Mouse (Mus musculus) limb, embryonic 13.5 days (tissue): ENCODE data around the gene Actr2. TPM values are rescaled to one million over a fixed set of nuclear protein-coding genes. Genes with fewer than 3 reads are reported as not detected.
"Not testable (repeated sequence)": the region's sequence is repeated elsewhere in the genome, so short reads cannot be mapped to it uniquely, and the experiment has no call there.

Experiments used
- ATAC-seq: fragments of 200-750 bp; cut with Nextera tagmentation; 2 replicates; pipeline ENCODE4 v1.8.0; 2017; ENCODE audit warnings: low read depth, moderate number of reproducible peaks, moderate TSS enrichment; ENCODE audit not compliant: low FRiP score
- H3K27ac ChIP-seq: fragments of 300-500 bp; sonication (generic); 2 replicates; pipeline ENCODE4 v1.5.1; 2015; ENCODE audit warnings: inconsistent platforms, mild to moderate bottlenecking, moderate library complexity
- H3K27me3 ChIP-seq: fragments of 300-500 bp; sonication (generic); 2 replicates; pipeline ENCODE4 v1.6.1; 2015; ENCODE audit warnings: mild to moderate bottlenecking, inconsistent platforms
- H3K36me3 ChIP-seq: fragments of 300-500 bp; sonication (generic); 2 replicates; pipeline ENCODE4 v1.6.1; 2015; ENCODE audit warnings: inconsistent platforms, mild to moderate bottlenecking, moderate library complexity
- H3K4me1 ChIP-seq: fragments of 300-500 bp; sonication (generic); 2 replicates; pipeline ENCODE4 v1.6.1; 2015; ENCODE audit warnings: inconsistent platforms
- H3K4me2 ChIP-seq: fragments of 300-500 bp; sonication (generic); replicated peaks from 2 replicates; pipeline ENCODE4 v1.6.1; 2015; ENCODE audit warnings: inconsistent platforms, mild to moderate bottlenecking, moderate library complexity
- H3K4me3 ChIP-seq: fragments of 300-500 bp; sonication (generic); 2 replicates; pipeline ENCODE4 v1.5.1; 2015; ENCODE audit warnings: moderate library complexity, mild to moderate bottlenecking, inconsistent platforms
- H3K9ac ChIP-seq: fragments of 300-500 bp; sonication (generic); 2 replicates; pipeline ENCODE4 v1.6.1; 2015; ENCODE audit warnings: mild to moderate bottlenecking, inconsistent platforms
- H3K9me3 ChIP-seq: fragments of 300-500 bp; sonication (generic); 2 replicates; pipeline ENCODE4 v1.6.1; 2016; ENCODE audit warnings: inconsistent platforms
- WGBS: fragments of 180-500 bp; shearing (Covaris S2); methylation state at CpG from one replicate; pipeline ENCODE4 v1.1.7; 2015; 5-methylcytosine and 5-hydroxymethylcytosine counted together
- polyA plus RNA-seq: library from polyadenylated mRNA; unstranded; fragments of >200 nt; fragmentation: Nextera tagmentation; extraction: Ambion mirVana; gene quantifications from 2 replicates; pipeline ENCODE4 v1.2.1, GENCODE M21; 2015

Actr2 gene
- polyA plus RNA-seq, 1 experiment from 2014 or later: 119 TPM

- not testable (repeated sequence) for H3K27ac ChIP-seq, H3K4me3 ChIP-seq, H3K9me3 ChIP-seq, H3K9ac ChIP-seq, H3K27me3 ChIP-seq, ATAC-seq, H3K4me2 ChIP-seq
- peaks cover 24% of the 10 kb centered on the region for H3K4me1 ChIP-seq
- 36% methylated on average over 2 of the region's 2 CpGs for WGBS
- H3K36me3 ChIP-seq: peaks cover 59% of the 10 kb centered on the region
Measured at GRCm38 (mm10) chr11:20064086-20064485, 48.6 kb downstream of the Actr2 start.

DNA sequence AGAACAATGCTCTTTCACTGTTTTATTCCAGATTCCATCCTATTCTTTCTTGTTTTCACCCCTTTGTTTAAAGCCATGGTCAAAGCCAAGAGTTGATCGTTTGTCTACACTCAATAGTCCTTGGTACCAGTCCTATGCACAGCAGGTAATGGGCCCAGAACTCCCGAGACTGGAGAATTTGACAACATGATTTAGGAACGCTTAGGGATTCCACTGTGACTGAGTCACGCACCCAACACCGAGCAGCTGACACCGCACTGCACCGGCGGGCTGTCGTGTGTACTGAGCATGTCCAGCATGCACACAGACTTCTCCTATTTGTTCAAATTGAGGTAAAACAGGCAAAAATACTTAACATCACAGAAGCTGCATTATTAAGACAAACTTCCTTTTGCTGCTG is 49.9 kb downstream of the Actr2 start:
- H3K27ac ChIP-seq, H3K9ac ChIP-seq, H3K9me3 ChIP-seq, H3K4me3 ChIP-seq, H3K4me2 ChIP-seq, H3K27me3 ChIP-seq, ATAC-seq: not testable (repeated sequence)
- Histone ChIP-seq H3K4me1 (peaks cover 24% of the 10 kb centered on the region), H3K36me3 (peaks cover 61% of the 10 kb centered on the region)
- WGBS: 88% methylated on average over 9 of the region's 9 CpGs

DNA sequence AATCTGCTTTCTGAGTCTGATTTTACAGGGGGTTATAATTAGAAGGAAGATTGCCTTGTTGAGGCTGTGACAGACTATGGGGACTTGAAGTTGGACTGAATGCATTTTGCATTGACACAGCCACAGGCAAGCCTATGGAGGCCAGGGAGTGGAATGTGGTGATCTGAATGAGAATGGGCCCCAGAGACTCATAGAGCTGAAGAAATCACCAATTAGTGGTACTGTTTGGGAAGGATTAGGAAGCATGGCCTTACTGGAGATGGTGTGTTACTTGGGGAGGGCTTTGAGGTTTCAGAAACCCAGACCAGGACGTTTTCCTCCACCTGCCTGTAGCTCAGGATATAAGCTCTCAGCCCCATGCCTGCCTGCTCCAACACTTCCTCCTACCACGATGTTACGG is 53.0 kb downstream of the Actr2 start:
- no peak overlapping the region for H3K27ac ChIP-seq
- H3K4me3 ChIP-seq: no peak overlapping the region
- peaks cover 60% of the 10 kb centered on the region for H3K36me3 ChIP-seq
- no peak overlapping the region for H3K4me2 ChIP-seq
- H3K9me3 ChIP-seq: no peaks in the 10 kb centered on the region
- ATAC-seq: no peak
- 85% methylated on average over 3 of the region's 3 CpGs for WGBS
- H3K4me1 ChIP-seq: peaks cover 9% of the 10 kb centered on the region
- H3K27me3 ChIP-seq: no peaks in the 10 kb centered on the region
- no peak overlapping the region for H3K9ac ChIP-seq

DNA sequence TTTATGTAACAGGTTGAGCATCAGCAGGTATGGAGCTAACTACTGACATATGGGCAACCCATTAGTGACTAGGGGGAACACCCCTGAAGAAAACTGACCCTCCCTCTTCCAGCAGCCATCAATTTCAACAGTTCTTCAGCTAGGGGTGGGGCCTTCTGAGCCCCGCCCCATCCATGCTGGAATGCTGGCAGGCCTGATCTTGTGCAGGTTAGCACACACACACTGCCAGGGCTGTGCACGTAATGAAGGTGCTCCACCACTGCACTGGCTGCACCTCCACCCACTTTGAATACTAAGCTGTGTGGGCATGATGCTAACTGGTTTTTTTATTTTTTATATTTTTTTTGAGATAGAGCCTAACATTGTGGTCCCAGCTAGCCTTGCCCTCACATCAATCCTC is 55.3 kb downstream of the Actr2 start:
- Histone ChIP-seq H3K9me3 (no peaks in the 10 kb centered on the region), H3K36me3 (peaks cover 54% of the 10 kb centered on the region), H3K9ac (no peak overlapping the region), H3K27me3 (no peaks in the 10 kb centered on the region), H3K4me2 (no peak overlapping the region), H3K27ac (no peak overlapping the region), H3K4me3 (no peak overlapping the region), H3K4me1 (peaks cover 20% of the 10 kb centered on the region)
- 77% methylated on average over 2 of the region's 2 CpGs for WGBS
- ATAC-seq: no peak

- Histone ChIP-seq H3K27me3 (no peaks in the 10 kb centered on the region), H3K9ac (no peak overlapping the region), H3K36me3 (peaks cover 50% of the 10 kb centered on the region), H3K4me3 (no peak overlapping the region), H3K27ac (no peak overlapping the region), H3K9me3 (no peaks in the 10 kb centered on the region), H3K4me1 (peaks cover 20% of the 10 kb centered on the region), H3K4me2 (no peak overlapping the region)
- 94% methylated on average over 1 of the region's 1 CpGs for WGBS
- ATAC-seq: no peak
Measured at GRCm38 (mm10) chr11:20056168-20056567, 56.5 kb downstream of the Actr2 start.

GRCm38 (mm10) chr11:20054617-20055016 is 58.1 kb downstream of the Actr2 start:
- no peak overlapping the region for H3K4me3 ChIP-seq
- no peaks in the 10 kb centered on the region for H3K9me3 ChIP-seq
- no peak overlapping the region for H3K9ac ChIP-seq
- ATAC-seq: no peak
- no peak overlapping the region for H3K27ac ChIP-seq
- H3K36me3 ChIP-seq: peaks cover 35% of the 10 kb centered on the region
- peaks cover 20% of the 10 kb centered on the region for H3K4me1 ChIP-seq
- H3K27me3 ChIP-seq: no peaks in the 10 kb centered on the region
- WGBS: 31% methylated on average over 5 of the region's 5 CpGs
- H3K4me2 ChIP-seq: no peak overlapping the region

DNA sequence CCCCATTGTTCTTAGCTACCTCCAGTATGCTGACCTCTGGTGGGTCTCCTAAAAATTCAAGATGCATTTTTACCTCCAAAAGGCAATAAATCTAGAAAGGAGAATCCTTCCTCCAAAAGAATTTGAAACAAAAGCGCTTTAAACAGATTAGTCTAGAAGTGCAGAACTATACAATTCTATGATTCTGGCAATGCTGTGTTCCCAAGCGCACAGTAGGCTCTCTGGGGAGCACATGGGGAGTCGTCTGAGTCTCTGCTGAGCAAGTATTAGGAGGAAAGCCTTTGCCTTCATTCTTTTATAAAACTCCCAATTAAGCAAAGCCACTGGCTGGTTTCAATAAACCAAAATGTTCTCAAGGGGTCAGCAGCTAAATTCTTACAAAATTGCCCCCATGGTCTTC is 58.8 kb downstream of the Actr2 start:
- ATAC-seq: no peak
- 65% methylated on average over 3 of the region's 3 CpGs for WGBS
- H3K36me3 ChIP-seq: peaks cover 29% of the 10 kb centered on the region
- H3K4me2 ChIP-seq: no peak overlapping the region
- no peaks in the 10 kb centered on the region for H3K9me3 ChIP-seq
- H3K27ac ChIP-seq: no peak overlapping the region; the same call in 1 of the 2 replicates
- H3K4me3 ChIP-seq: no peak overlapping the region
- no peaks in the 10 kb centered on the region for H3K27me3 ChIP-seq
- peaks cover 20% of the 10 kb centered on the region for H3K4me1 ChIP-seq
- no peak overlapping the region for H3K9ac ChIP-seq

DNA sequence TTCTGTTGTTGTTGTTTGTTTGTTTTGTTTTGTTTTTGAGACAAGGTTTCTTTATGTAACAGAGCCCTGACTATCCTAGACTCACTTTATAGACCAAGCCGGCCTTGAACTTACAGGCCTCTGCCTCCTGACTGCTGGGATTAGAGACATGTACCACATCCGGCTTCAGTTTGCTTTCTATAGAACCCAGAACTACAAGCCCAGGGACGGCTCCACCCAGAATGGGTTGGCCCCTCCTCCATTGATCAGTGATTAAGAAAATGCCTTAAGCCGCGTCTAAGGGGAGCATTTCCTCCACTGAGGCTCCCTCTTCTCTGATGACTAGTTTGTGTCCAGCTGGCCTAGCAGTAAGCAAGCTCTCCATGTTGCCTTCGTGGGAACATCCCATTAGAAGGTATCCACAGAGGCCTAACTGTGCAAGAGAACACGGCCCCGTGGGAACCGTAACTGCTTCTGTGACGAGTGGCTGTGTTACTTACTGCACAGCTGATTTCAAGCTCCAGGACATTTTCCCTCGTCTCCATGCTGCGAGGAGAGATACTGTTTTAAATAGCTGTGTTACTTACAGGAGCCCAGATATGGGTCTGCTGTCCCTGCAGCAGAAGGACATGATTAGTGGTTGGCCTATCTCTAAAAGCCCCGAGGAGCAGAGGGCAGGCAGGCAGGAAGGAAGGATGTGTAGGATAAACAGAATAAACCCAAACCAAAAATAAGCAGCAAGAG is 59.7 kb downstream of the Actr2 start:
- WGBS: 61% methylated on average over 13 of the region's 13 CpGs
- peak; percentile 64; the same call in 1 of the 2 replicates for ATAC-seq
- Histone ChIP-seq H3K9me3 (no peaks in the 10 kb centered on the region), H3K36me3 (peaks cover 22% of the 10 kb centered on the region), H3K4me1 (peaks cover 23% of the 10 kb centered on the region), H3K27ac (no peak overlapping the region), H3K4me3 (no peak overlapping the region), H3K9ac (no peak overlapping the region), H3K27me3 (no peaks in the 10 kb centered on the region), H3K4me2 (no peak overlapping the region)

- Histone ChIP-seq H3K4me2 (no peak overlapping the region), H3K27me3 (no peaks in the 10 kb centered on the region), H3K4me3 (no peak overlapping the region), H3K9ac (no peak overlapping the region), H3K36me3 (no peaks in the 10 kb centered on the region), H3K27ac (no peak overlapping the region), H3K4me1 (peaks cover 18% of the 10 kb centered on the region), H3K9me3 (no peaks in the 10 kb centered on the region)
- WGBS: 77% methylated on average over 3 of the region's 3 CpGs
- ATAC-seq: no peak
Measured at GRCm38 (mm10) chr11:20045586-20045985, 67.1 kb downstream of the Actr2 start.

GRCm38 (mm10) chr11:20043256-20043655 is 69.5 kb downstream of the Actr2 start:
- Histone ChIP-seq H3K27me3 (no peaks in the 10 kb centered on the region), H3K9me3 (no peaks in the 10 kb centered on the region), H3K4me1 (peaks cover 34% of the 10 kb centered on the region), H3K4me3 (no peak overlapping the region), H3K9ac (no peak overlapping the region), H3K27ac (no peak overlapping the region), H3K4me2 (no peak overlapping the region), H3K36me3 (no peaks in the 10 kb centered on the region)
- ATAC-seq: no peak
- WGBS: 76% methylated on average over 4 of the region's 4 CpGs

- H3K36me3 ChIP-seq: no peaks in the 10 kb centered on the region
- WGBS: 38% methylated on average over 4 of the region's 4 CpGs
- no peak overlapping the region for H3K4me2 ChIP-seq
- peak overlapping the region; percentile 33; the same call in 1 of the 2 replicates for H3K27ac ChIP-seq
- H3K9me3 ChIP-seq: no peaks in the 10 kb centered on the region
- ATAC-seq: no peak
- H3K27me3 ChIP-seq: no peaks in the 10 kb centered on the region
- peaks cover 38% of the 10 kb centered on the region for H3K4me1 ChIP-seq
- H3K4me3 ChIP-seq: no peak overlapping the region
- H3K9ac ChIP-seq: no peak overlapping the region
Measured at GRCm38 (mm10) chr11:20042106-20042505, 70.6 kb downstream of the Actr2 start.

- no peaks in the 10 kb centered on the region for H3K27me3 ChIP-seq
- ATAC-seq: peak; percentile 49
- no peak overlapping the region for H3K4me3 ChIP-seq
- peak overlapping the region; percentile 9; the same call in 1 of the 2 replicates for H3K4me2 ChIP-seq
- WGBS: 8% methylated on average over 6 of the region's 6 CpGs
- H3K4me1 ChIP-seq: peaks cover 38% of the 10 kb centered on the region
- H3K36me3 ChIP-seq: no peaks in the 10 kb centered on the region
- H3K9me3 ChIP-seq: no peaks in the 10 kb centered on the region
- no peak overlapping the region for H3K9ac ChIP-seq
- peak overlapping the region; percentile 56; the same call in 1 of the 2 replicates for H3K27ac ChIP-seq
Measured at GRCm38 (mm10) chr11:20041164-20041920, 71.4 kb downstream of the Actr2 start.
